Mouse (Mus musculus) limb, embryonic 12.5 days (tissue): Measurements from ENCODE around the gene Iqgap3. TPM values are rescaled to one million over a fixed set of nuclear protein-coding genes. Genes with fewer than 3 reads are reported as not detected.

Source experiments
- ATAC-seq: fragments of 200-750 bp; cut with Nextera tagmentation; 2 replicates; pipeline ENCODE4 v1.8.0; 2017; ENCODE audit warnings: low read depth, moderate TSS enrichment; ENCODE audit not compliant: insufficient number of reproducible peaks, insufficient read depth, low FRiP score, low TSS enrichment
- H3K27ac ChIP-seq: fragments of 300-500 bp; sonication (generic); 2 replicates; pipeline ENCODE4 v1.5.1; 2016; ENCODE audit warnings: mild to moderate bottlenecking, moderate library complexity
- H3K27me3 ChIP-seq: fragments of 300-500 bp; sonication (generic); 2 replicates; pipeline ENCODE4 v1.6.1; 2016; ENCODE audit warnings: mild to moderate bottlenecking, moderate library complexity
- H3K36me3 ChIP-seq: fragments of 300-500 bp; sonication (generic); 2 replicates; pipeline ENCODE4 v1.6.1; 2016; ENCODE audit warnings: mild to moderate bottlenecking, moderate library complexity
- H3K4me1 ChIP-seq: fragments of 300-500 bp; sonication (generic); replicated peaks from 2 replicates; pipeline ENCODE4 v1.6.1; 2016
- H3K4me2 ChIP-seq: fragments of 300-500 bp; sonication (generic); 2 replicates; pipeline ENCODE4 v1.6.1; 2016; ENCODE audit warnings: mild to moderate bottlenecking, moderate library complexity
- H3K4me3 ChIP-seq: fragments of 300-500 bp; sonication (generic); replicated peaks from 2 replicates; pipeline ENCODE4 v1.5.1; 2016; ENCODE audit warnings: mild to moderate bottlenecking
- H3K9ac ChIP-seq: fragments of 300-500 bp; sonication (generic); replicated peaks from 2 replicates; pipeline ENCODE4 v1.6.1; 2016; ENCODE audit warnings: mild to moderate bottlenecking, moderate library complexity
- H3K9me3 ChIP-seq: fragments of 300-500 bp; sonication (generic); 2 replicates; pipeline ENCODE4 v1.6.1; 2016; ENCODE audit warnings: mild to moderate bottlenecking, moderate library complexity
- WGBS: fragments of 180-500 bp; shearing (Covaris S2); methylation state at CpG from one replicate; pipeline ENCODE4 v1.1.7; 2016; 5-methylcytosine and 5-hydroxymethylcytosine counted together
- polyA plus RNA-seq: library from polyadenylated mRNA; unstranded; fragments of >200 nt; fragmentation: Nextera tagmentation; extraction: Ambion mirVana; gene quantifications from 2 replicates; pipeline ENCODE4 v1.2.1, GENCODE M21; 2016

Gene Iqgap3
- polyA plus RNA-seq, 1 experiment from 2014 or later: 24.3 TPM

DNA sequence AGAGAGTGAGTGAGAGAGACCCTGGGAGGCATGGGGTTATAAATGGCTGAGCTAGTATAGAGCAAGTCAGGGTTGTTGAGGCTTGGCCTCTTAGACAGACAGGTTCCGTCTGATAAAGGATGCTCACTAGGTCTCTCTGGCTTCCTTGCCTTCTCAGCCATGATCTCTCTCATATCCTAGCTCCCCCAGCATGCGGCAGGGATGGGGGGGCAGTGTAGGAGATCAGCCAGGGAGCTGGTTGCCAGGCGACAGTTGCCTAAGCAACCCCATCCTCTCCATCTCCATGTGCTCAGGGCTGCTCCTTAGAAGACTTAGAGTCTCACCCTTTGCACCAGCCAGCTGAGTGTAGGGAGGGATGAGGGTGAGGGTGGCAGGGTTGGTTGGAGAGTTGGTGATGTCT, 70.3 kb downstream of the Iqgap3 start:
- peaks cover 50% of the 10 kb centered on the region for H3K4me1 ChIP-seq
- H3K4me2 ChIP-seq: no peak overlapping the region
- 58% methylated on average over 3 of the region's 3 CpGs for WGBS
- no peaks in the 10 kb centered on the region for H3K9me3 ChIP-seq
- H3K9ac ChIP-seq: no peak overlapping the region
- no peak overlapping the region for H3K27ac ChIP-seq
- peaks cover 28% of the 10 kb centered on the region for H3K36me3 ChIP-seq
- no peaks in the 10 kb centered on the region for H3K27me3 ChIP-seq
- H3K4me3 ChIP-seq: no peak overlapping the region
- no peak for ATAC-seq

DNA sequence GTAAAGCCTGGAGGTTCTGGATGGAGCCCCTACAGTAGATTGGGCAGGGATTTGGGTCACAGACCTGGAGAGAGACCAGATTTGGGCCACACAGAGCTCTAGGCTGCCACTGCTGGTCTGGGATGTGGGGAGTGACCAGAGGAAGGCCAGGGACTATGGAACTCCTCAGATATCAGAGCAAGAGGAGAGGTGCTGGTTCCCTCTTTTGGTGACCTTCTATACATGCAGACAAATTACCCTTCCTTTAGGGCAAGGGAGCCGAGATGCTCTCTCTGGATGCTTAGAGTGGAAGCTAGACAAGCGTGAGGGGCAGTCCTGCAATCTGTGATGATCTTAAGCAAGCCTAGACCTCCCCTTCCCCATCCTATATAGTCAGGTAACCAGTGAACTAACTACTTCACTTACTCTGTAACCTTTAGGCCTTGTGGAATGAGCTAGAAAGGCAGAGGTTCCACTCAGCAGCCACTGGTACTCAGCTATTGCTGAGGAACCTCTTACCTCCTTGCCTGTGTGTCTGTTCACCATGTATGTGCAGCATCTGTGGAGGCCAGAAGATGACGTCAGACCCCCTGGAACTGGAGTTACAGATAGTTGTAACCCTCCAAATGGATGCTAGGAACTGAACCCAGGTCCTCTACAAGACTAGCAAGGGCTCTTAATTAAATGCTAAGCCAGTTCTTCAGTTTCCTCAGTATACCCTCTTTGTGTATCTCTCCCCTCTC, 71.7 kb downstream of the Iqgap3 start:
- no peak overlapping the region for H3K9ac ChIP-seq
- H3K27ac ChIP-seq: no peak overlapping the region
- no peaks in the 10 kb centered on the region for H3K9me3 ChIP-seq
- no peak for ATAC-seq
- no peak overlapping the region for H3K4me2 ChIP-seq
- H3K4me3 ChIP-seq: no peak overlapping the region
- 87% methylated on average over 3 of the region's 3 CpGs for WGBS
- peaks cover 39% of the 10 kb centered on the region for H3K36me3 ChIP-seq
- H3K27me3 ChIP-seq: no peaks in the 10 kb centered on the region
- H3K4me1 ChIP-seq: peaks cover 45% of the 10 kb centered on the region

DNA sequence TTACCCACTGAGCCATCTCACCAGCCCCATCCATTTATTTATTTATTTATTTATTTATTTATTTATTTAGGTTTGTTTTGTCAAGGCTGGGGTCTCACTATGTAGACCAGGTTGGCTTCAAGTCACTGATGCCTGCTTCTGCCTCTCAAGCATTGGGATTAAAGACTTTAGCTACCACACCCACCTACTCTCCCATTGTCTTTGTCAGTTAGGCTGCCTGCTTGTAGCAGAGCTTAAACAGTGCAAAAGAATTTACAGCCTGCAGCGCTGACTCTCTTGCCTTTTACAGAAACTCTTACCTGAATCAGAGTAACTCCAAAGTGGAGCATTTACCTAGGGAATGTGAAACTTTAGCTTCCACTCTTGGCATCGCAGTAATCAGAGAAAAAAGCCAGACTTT, 72.5 kb downstream of the Iqgap3 start:
- Histone ChIP-seq H3K4me3 (no peak overlapping the region), H3K4me1 (peaks cover 37% of the 10 kb centered on the region), H3K4me2 (no peak overlapping the region), H3K9me3 (no peaks in the 10 kb centered on the region), H3K9ac (no peak overlapping the region), H3K36me3 (peaks cover 47% of the 10 kb centered on the region), H3K27me3 (no peaks in the 10 kb centered on the region), H3K27ac (no peak overlapping the region)
- WGBS: 74% methylated on average over 2 of the region's 2 CpGs
- ATAC-seq: no peak

DNA sequence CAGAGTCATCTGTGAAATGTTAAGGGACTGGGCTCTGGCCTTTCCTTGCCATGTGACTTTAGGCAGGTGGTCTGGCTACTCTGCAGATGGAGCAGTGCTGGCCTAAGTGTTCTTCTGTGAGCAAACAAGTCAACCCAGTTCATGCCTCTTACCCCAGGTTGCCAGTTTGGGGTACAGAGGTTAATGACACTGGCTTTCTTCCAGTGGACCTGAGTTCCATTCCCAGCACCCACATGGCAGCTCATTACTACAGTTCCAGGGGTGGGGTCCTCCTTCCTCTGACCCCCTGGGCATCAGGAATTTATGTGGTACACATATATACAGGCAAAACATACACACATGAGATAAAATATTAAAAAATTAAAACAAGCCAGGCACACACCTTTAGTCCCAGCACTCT, 75.0 kb downstream of the Iqgap3 start:
- Histone ChIP-seq H3K9ac (no peak overlapping the region), H3K4me1 (peaks cover 12% of the 10 kb centered on the region), H3K4me3 (no peak overlapping the region), H3K27me3 (no peaks in the 10 kb centered on the region), H3K9me3 (no peaks in the 10 kb centered on the region), H3K36me3 (peaks cover 72% of the 10 kb centered on the region), H3K4me2 (no peak overlapping the region), H3K27ac (no peak overlapping the region)
- ATAC-seq: no peak

DNA sequence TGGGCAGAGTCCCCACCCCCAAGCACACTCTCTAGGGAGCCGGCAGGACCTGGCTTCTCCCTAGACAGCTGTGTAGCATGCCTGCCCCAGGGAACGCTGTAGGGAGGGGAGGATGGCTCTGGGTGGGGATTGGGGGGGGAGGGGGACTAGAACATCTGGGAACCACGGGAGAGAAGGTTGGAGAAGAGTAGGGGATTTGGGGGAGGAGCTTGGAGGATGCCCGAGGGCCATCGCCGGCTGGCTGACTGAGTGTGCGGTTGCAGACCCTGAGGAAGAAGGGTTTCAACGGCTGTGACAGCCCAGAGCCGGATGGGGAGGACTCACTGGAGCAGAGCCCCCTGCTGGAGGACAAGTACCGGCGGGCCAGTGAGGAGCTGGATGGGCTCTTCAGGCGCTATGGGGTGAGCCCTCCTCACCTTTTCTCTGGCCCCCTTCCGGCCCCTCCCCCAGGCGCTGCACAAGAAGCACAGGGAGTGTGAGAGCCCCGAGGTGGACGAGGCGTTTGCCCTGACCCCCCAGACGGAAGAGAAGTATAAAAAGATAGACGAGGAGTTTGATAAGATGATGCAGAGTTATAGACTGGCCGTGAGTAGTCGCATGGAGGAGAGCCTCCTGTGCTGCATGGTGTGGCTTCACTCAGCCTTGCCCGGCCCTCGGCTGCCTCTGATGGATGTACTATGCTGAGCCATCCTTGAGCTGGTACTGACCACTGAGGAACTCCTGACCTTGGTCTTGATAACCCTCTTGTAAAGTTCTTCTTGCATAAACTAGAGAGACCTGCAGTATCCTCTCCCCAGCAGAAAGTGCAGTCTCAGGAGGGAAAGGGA, 76.2 kb downstream of the Iqgap3 start:
- 0 out of 2 replicates have a peak, but pooled peaks have one; percentile 27 for ATAC-seq
- WGBS: 19% methylated on average over 23 of the region's 23 CpGs
- Histone ChIP-seq H3K4me3 (no peak overlapping the region), H3K36me3 (peaks cover 84% of the 10 kb centered on the region), H3K4me2 (peak overlapping the region; percentile 32; the same call in 1 of the 2 replicates), H3K9ac (no peak overlapping the region), H3K4me1 (peaks cover 7% of the 10 kb centered on the region), H3K9me3 (no peaks in the 10 kb centered on the region), H3K27ac (no peak overlapping the region), H3K27me3 (no peaks in the 10 kb centered on the region)

DNA sequence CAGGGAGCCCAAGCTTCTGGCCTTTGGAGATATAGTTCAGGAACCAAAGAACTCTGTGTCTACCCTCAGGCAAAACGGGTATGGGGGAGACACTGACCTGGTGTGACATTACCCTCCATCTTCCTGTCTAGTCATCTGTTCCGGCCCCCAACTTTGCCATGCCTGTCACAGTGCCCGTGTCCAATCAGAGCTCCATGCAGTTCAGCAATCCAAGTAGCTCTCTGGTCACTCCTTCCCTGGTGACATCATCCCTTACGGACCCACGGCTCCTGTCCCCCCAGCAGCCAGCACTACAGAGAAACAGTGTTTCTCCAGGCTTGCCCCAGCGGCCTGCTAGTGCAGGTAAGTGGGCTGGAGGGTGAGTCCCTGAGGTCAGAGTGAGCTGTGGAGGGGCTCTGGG, 77.2 kb downstream of the Iqgap3 start:
- ATAC-seq: no peak
- Histone ChIP-seq H3K9ac (no peak overlapping the region), H3K36me3 (peaks cover 88% of the 10 kb centered on the region), H3K4me2 (no peak overlapping the region), H3K4me3 (no peak overlapping the region), H3K27me3 (no peaks in the 10 kb centered on the region), H3K9me3 (no peaks in the 10 kb centered on the region), H3K27ac (no peak overlapping the region), H3K4me1 (peaks cover 7% of the 10 kb centered on the region)
- WGBS: 88% methylated on average over 6 of the region's 6 CpGs

DNA sequence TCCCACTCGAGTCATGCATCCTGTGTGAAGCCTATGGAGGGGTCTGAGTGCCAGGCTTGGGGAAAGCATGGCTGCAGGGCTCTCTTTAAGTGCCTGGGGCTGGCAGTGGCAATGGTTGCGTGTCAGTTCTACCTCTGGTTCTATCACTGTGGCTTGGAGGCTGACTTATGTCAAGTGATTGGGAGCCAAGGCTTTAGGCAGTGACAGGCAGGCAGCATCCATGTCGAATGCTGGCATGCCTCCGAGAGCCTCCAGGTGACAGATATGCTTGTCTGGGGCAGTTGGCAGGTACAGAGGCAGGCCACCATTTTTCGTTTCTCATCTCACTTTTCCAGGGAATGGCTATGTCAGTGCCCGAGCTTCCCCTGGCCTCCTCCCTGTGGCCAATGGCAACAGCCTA, 79.1 kb downstream of the Iqgap3 start:
- Histone ChIP-seq H3K4me3 (no peak overlapping the region), H3K4me1 (peaks cover 7% of the 10 kb centered on the region), H3K9me3 (no peaks in the 10 kb centered on the region), H3K4me2 (no peak overlapping the region), H3K27ac (no peak overlapping the region), H3K36me3 (peaks cover 94% of the 10 kb centered on the region), H3K9ac (no peak overlapping the region), H3K27me3 (no peaks in the 10 kb centered on the region)
- WGBS: 72% methylated on average over 6 of the region's 6 CpGs
- no peak for ATAC-seq

DNA sequence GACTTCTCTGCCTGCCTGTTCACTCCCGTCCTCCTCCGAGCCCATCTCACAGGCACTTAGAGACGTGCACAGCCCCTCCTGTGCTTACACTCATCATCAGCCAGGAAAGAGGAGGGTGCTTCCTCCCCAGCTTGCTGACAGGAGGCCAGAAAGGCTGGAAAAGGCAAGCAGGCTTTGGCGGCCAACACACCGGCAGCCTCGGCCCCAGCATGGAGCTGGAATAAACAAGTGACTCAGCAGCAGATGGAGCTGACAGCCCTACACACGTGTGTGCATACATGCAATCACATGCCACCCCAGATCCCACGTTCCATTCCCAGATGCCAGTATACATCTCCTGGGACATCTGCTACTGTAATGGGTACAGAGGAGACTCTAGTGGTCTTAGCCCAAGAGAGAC, 80.5 kb downstream of the Iqgap3 start:
- peaks cover 7% of the 10 kb centered on the region for H3K4me1 ChIP-seq
- H3K27me3 ChIP-seq: no peaks in the 10 kb centered on the region
- no peak overlapping the region for H3K27ac ChIP-seq
- WGBS: 85% methylated on average over 8 of the region's 8 CpGs
- H3K9me3 ChIP-seq: no peaks in the 10 kb centered on the region
- no peak overlapping the region for H3K9ac ChIP-seq
- ATAC-seq: no peak
- H3K36me3 ChIP-seq: peaks cover 94% of the 10 kb centered on the region
- no peak overlapping the region for H3K4me3 ChIP-seq
- no peak overlapping the region for H3K4me2 ChIP-seq

DNA sequence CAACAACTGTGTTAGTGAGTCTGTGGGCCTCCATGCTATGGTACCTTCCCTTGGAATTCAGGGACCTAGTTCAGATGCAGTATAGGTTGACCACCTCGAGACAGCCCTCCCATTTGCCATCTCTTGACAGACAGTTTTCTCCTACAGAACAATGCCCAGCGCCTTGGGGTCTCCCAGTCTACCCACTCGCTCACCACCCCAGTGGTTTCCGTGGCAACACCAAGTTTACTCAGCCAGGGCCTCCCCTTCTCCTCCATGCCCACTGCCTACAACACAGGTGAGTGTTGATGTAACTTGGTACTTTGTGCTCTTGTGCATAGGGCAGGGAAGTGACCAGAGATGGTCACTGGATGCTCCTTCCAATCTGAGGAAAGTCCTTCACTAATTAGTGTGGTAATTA, 81.0 kb downstream of the Iqgap3 start:
- no peak overlapping the region for H3K4me2 ChIP-seq
- ATAC-seq: no peak
- no peak overlapping the region for H3K9ac ChIP-seq
- H3K36me3 ChIP-seq: peaks cover 96% of the 10 kb centered on the region
- H3K27me3 ChIP-seq: no peaks in the 10 kb centered on the region
- no peaks in the 10 kb centered on the region for H3K9me3 ChIP-seq
- WGBS: 88% methylated on average over 4 of the region's 4 CpGs
- no peak overlapping the region for H3K4me3 ChIP-seq
- no peak overlapping the region for H3K27ac ChIP-seq
- H3K4me1 ChIP-seq: peaks cover 3% of the 10 kb centered on the region

DNA sequence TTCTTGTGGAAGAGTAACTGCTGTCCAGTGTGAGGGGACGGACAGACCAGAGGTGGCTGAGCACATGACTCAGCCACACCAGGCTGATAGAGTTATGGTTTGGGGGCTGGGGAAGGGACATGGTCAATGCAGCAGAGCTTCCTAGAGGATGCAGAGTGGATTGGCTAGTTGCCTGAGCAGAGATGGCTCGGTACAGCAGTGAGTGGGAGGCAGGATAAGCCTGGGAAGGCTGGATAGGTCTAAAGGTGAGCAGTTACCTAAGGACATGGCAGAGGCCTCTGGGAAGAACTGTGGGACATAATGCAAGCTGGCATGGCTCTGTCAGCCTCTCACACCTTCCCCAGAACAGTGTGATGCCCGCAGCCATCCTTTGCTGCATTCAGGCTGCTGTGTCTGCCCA, 82.1 kb downstream of the Iqgap3 start:
- Histone ChIP-seq H3K4me1 (no peaks in the 10 kb centered on the region), H3K9ac (0 out of 2 replicates have a peak overlapping the region, but pooled peaks have one; percentile 23), H3K36me3 (peaks cover 96% of the 10 kb centered on the region), H3K4me2 (no peak overlapping the region), H3K9me3 (no peaks in the 10 kb centered on the region), H3K27ac (no peak overlapping the region), H3K27me3 (no peaks in the 10 kb centered on the region), H3K4me3 (no peak overlapping the region)
- 83% methylated on average over 3 of the region's 3 CpGs for WGBS
- no peak for ATAC-seq

DNA sequence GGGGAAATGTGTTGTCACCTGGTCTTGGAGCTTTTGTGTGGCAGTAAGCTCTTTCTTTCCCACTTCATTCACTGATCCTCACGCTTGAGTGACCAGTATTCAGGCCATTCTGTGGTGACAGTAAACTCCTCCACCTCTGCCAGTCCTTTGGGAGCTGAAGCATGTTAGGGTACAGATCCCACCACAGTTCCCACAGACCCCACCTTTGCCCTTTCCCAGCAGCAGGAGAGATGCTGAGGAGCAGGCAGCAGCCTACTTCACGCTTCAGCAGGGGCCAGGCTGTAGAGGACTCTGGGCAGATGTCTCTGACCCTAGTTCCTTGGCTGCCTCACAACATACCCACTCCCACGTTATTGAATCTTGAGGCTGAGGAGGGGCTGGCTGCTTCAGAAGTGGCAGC, 82.5 kb downstream of the Iqgap3 start:
- no peak overlapping the region for H3K4me3 ChIP-seq
- H3K27me3 ChIP-seq: no peaks in the 10 kb centered on the region
- no peaks in the 10 kb centered on the region for H3K9me3 ChIP-seq
- H3K36me3 ChIP-seq: peaks cover 96% of the 10 kb centered on the region
- no peak overlapping the region for H3K4me2 ChIP-seq
- WGBS: 85% methylated on average over 3 of the region's 3 CpGs
- H3K27ac ChIP-seq: no peak overlapping the region
- no peak for ATAC-seq
- H3K9ac ChIP-seq: peak overlapping the region; percentile 23; the same call in 1 of the 2 replicates
- no peaks in the 10 kb centered on the region for H3K4me1 ChIP-seq
